Mouse (Mus musculus): Measurements from ENCODE around the gene Pmpcb.

Gene Pmpcb

DNA sequence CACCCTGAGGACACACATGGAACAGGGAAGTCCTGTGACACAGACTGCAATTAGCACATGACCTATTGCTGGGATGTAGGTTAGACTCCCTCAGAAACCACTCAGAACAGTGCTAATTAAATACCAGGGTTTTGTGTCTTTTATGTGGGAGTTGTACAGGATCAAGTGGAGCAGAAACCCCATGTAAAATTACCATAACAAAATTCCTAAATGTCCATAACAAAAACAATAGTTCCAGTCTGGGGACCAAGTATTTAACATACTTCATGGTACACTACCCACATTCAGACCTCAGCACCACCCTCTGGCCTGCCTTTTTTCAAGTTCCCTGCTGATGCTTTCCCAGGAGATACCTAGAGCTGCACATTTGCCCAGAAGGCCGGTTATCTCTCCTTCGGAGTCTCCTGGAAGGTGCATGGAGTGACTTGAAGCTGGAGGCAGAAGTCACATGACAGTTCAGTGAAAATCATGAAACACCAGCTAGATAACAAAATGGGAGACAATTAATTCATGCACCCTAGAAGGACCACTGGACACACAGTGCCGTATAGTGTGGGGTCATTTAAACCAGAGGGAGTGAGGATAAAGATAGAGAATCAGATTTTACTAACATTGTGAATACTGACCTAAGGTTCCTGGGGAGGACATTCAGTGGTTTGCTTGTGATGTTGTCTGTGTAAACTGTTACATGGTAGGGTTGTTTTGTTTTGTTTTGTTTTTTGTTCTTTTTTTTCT lies 4.6 kb upstream of the Pmpcb start:
- no peak for DNase-seq (ENCODE audit: low read depth, low spot score)

DNA sequence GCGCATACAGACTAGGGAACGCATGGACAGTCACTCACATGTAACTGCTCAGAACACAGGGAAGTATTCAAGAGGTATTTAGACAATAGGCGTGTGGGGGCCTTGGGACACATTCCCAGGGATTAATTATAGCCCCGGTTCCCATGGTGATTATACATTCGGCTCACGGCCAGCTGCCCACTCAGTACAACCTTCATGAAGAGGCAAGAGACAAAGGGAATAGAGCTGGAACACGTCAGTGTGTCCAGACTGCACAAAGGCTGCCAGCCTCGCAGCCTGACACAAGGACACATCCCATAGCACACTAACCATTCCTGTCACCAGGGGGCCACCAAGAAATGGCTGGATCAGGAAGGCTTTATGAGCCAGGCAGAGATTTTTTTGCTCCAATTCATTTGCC lies 4.0 kb upstream of the Pmpcb start:
- peak; percentile 47 for DNase-seq (ENCODE audit: low read depth, low spot score)

DNA sequence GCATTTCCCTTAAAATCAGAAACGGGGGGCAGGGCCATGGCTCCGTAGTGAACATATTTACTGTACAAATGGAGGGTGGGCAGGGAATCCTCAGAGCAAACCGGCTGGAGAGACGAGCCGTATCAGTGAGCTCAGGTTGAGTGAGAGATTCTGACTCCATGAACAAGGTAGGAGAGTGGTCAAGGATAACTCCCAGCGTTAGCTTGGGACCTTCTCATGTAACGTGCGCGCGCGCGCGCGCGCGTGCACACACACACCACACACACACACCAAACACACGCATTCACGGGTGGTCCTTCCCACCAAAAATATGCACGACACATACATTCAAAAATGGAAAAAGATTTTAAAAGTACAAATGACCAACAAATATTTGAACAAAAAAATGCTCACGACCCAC lies 1.8 kb upstream of the Pmpcb start:
- no peak for DNase-seq (ENCODE audit: low read depth, low spot score)

DNA sequence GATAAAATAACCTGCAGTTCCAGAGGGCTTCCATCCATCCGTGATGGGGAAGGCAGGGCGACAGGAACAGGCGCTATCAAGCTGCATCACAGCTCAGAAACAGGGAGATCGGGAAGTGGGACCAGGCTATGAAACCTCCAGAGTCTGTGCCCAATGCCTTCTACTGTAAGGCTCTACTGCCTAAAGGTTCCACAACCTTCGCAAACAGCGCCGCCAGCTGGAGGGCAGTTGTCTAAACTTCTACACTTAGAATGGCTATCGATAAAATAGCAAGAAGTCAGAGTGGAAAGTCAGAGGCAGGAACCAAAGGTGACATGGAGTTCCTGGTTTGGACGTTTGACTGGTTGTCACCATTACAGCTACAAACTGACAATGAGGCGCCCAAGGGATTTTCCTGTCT lies 1.4 kb upstream of the Pmpcb start:
- DNase-seq (ENCODE audit: low read depth, low spot score): no peak

DNA sequence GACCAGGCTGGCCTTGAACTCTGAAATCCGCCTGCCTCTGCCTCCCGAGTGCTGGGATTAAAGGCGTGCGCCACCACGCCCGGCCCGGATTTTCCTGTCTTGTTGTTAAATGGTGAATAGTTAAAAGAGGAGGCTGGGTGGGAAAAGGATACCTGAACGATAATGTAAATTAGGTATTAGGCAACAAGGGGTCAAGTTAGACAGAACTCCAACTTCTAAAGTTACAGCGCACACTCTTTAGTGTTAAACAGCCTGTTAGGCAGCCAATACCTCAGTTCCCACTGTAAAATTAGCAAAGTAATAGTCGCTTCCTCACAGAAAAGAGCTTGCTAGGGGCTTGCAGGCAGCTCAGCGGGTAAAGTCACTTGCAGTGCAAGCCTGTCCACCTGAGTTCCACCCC lies 895 bp upstream of the Pmpcb start:
- no peak for DNase-seq (ENCODE audit: low read depth, low spot score)

DNA sequence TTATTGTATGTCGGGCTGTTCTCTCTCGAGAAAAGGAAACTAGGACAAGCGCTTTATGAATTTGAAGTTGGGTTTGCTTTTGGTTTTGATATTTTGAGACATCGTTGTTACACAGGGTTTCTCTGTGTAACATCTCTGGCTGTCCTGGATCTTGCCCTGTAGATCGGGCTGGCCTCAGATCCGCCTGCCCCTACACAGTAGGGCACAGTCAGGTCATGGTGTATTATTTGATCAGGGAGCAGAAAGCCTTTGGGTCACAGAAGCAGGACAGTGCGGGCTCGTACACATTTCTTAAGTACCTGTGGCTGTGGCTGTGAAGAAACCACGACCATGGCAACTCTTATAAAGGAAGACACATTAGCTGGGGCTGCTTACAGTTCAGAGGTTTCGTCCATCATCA lies 679 bp downstream of the Pmpcb start:
- no peak for DNase-seq (ENCODE audit: low read depth, low spot score)

DNA sequence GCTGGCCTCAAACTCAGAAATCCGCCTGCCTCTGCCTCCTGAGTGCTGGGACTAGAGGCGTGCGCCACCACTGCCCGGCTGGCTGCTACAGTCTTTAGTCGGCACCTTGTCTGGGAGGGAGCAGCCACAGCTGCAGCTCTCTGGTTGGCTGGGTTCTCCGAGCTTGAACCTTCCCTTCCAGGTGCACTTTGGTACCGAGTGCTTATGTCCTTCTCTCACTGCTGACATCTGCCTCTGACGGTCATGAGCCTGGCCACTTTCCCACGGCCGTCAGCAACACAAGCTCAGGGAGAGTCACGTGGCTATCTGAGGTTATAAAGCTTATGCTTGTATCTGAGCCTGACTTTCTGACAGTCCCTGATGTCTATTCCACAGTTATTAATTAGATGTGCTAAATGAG lies 2.2 kb downstream of the Pmpcb start:
- DNase-seq (ENCODE audit: low read depth, low spot score): no peak

DNA sequence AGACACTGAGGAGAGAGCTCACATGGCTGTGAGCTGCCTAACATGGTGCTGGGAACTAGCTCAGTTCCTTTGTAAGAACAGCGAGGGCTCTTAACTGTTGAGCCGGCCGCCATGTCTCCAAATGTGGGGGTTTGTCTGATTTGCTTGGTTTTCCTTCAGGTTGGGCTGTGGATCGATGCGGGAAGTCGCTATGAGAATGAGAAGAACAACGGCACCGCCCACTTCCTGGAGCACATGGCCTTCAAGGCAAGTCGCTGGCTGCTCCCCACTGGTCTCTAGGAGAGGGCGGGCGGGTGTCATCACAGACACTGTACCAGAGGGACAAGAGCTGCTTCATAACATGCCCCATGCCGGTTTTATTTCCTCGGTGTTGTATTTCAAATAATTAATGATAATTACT lies 2.9 kb downstream of the Pmpcb start:
- DNase-seq (ENCODE audit: low read depth, low spot score): no peak

DNA sequence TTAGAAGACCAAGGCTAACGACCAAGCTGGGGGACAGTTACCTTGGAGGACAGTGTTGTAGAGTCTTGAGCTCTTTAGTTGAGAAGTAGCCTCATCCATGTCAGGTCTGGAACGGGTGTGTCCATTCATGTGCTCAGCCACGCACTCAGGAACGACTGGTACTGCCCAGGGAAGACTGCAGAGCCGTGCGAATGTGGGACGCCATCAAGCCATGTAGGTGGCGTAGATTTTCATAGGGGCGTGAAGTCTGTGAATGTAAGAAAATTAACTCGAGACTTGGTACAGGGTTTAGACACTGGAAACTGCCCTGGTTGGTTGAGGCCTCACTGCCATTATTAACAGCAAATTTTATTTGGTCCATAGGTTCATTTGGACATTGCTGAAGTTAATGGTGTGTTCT lies 6.7 kb downstream of the Pmpcb start:
- DNase-seq (ENCODE audit: low read depth, low spot score): no peak

DNA sequence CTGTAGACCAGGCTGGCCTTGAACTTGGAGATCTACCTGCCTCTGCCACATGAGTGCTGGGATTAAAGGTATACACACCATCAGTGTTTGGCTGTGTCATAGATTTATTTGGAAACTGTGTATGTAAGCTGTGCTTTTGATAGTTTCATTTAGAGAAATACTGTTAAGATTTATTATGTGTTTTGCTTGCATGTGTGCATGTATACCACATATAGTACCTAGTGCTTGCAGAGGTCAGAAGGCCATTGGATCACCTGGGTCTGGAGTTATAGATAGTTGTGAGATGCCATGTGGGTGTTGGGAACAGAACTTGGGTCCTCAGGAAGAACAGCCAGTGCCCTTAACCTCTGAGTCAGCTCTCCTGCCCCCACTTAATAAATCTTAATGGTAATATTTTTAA lies 7.7 kb downstream of the Pmpcb start:
- DNase-seq (ENCODE audit: low read depth, low spot score): no peak

DNA sequence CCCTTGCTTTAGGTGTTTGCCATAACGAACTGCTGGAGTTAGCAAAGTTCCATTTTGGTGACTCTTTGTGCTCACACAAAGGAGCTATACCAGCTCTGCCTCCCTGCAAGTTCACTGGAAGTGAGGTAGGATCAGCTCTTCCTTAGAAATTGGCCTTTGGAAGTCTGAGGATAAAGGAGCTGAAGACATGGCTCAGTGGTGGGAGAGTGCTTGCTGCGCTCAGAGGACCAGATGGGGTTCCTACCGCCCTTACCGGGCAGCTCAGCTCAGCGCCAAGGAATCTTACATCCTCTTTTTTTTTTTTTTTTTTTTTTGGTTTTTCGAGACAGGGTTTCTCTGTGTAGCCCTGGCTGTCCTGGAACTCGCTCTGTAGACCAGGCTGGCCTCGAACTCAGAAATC lies 9.0 kb downstream of the Pmpcb start:
- no peak for DNase-seq (ENCODE audit: low read depth, low spot score)

DNA sequence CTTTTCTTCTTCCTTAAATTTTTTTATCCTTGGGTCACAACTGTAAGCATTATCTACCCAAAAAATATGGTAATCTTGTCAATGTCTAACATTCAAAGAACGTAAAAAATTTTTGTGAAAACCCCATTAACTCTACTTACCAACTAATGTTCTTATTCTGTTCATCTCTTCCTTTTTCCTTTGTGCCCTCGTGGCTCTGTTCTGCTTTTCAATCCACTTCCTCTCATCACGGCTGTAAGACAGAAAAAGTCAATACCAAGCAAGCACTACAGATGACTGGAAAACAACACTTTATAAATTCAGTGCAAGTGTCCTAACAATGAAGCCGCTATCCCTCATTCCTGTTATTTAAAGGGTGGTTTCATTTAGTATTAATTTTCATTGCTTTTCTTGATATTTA lies 31.6 kb downstream of the Pmpcb start:
- DNase-seq (ENCODE audit: low read depth, low spot score): no peak

DNA sequence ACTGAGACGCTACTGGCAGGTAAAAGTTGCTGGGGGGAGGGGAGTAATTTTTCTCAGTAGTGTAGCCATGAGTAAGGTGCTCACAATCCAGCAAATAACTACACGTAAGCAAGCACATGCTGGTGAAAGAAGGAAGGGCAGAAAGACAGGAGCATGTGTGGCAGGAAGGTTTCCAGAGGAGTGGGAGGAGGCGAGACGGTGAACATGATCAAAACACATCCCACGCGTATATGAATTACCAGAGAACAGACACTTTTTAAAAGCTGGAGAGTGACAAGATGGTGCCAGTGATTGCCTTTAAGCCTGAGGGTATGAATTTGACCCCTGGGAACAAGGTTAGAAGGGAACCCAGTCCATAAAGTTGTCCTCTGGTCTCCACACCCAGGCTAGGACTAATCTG lies 32.9 kb downstream of the Pmpcb start:
- no peak for DNase-seq (ENCODE audit: low read depth, low spot score)

DNA sequence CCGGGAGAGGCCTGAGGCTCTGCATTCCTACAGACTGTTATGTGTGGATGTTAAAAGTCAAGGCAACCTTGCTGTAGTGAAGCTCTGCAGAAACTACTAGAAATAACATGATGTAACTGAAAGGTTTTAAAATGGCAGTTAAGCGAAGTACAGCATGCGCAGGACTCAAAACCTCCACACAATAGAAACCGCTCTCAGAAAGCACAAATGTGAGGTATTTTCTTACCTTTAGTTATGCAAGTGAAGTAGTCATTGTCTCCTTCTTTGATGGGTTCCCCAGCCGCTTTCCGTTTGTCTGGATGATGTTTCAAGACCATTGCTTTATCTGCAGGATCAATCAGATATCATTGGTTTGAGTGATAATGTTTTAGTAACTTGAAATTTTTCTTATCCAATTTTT lies 39.5 kb downstream of the Pmpcb start:
- no peak for DNase-seq (ENCODE audit: low read depth, low spot score)

DNA sequence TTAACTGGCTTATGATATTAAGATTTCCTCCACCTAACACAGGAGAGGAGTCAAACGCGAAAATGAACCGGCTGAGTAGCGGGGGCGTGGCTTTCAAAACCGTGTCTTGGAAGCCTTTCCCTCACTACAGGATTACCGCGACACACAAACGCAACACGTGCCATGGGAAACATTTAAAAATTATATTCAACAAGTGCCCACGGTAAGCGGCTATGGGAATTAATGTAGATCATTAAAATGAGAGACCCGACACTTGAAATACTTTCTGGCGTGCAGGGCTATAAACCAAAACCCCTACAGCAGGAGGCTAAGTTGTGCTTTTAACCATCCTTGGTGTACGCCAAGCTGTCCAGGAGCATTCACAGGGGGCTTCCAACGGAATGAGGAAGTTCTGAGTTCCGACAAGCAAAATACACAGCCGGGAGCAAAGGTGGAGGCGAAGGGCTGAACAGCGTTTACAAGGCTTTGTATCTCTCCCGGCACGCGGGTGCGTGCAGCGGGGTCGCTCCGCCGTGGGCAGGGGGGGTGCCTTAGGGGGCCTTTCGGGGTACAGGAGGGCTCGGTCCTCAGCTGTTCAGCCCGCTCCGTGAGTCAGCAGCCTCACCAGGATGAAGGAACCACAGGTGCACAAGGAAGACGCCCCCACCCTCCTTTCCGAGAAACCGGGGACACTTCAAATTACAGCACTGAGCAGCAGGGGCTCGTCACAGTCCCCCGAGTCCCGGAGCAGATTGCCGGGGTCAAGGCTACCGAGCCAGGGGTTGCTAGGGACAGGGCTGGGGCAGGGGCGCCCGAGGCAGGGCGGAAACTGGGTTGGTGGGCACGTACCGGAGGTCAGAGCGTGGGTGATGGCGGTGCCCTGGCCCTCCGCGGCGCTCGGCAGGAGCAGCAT lies 47.5 kb downstream of the Pmpcb start:
- DNase-seq (ENCODE audit: low read depth, low spot score): no peak

DNA sequence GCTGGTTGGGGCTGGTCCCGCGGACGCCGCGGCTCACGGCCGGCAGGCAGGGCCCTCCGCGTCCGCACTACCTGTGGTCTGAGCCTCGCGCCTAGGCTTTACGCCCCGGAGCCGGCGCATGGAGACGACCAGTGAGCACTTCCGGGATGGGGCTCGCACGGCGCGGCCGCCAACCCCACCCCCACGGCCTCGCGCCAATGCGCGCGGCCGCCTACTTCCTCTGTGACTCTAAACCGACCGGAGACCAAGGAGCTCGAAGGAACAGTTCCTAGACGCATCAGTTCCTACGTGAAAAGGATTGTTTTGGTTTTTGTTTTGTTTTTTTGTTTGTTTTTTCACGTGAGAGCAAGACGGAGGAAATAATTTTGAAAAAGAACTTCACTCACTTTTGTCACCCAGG lies 48.1 kb downstream of the Pmpcb start, which contains the start of the genes Dnajc2 and Psmc2:
Dnajc2 (minus strand) TSS at position 199 of the 400 bp plus-strand sequence.
Psmc2 (plus strand) TSS at position 231 of the 400 bp plus-strand sequence.
- peak; percentile 78 for DNase-seq (ENCODE audit: low read depth, low spot score)

DNA sequence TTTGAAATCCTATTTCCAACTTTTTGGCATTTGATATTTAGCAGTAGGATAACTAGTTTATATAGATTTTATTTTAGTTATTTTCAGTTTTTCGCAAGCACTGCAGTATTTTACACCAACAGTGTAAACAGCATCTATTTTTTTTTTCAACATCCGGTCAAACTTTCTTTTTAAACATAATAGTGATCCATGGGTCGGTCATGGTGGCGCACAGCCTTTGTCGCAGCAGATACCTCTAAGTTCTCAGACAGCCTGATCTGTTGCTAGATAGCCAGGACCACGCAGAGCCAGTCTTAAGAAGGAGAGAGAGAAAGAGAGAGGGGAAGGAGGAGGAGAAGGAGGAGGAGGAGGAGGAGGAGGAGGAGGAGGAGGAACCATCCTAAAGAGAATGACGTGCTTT lies 48.8 kb downstream of the Pmpcb start:
- DNase-seq (ENCODE audit: low read depth, low spot score): no peak

DNA sequence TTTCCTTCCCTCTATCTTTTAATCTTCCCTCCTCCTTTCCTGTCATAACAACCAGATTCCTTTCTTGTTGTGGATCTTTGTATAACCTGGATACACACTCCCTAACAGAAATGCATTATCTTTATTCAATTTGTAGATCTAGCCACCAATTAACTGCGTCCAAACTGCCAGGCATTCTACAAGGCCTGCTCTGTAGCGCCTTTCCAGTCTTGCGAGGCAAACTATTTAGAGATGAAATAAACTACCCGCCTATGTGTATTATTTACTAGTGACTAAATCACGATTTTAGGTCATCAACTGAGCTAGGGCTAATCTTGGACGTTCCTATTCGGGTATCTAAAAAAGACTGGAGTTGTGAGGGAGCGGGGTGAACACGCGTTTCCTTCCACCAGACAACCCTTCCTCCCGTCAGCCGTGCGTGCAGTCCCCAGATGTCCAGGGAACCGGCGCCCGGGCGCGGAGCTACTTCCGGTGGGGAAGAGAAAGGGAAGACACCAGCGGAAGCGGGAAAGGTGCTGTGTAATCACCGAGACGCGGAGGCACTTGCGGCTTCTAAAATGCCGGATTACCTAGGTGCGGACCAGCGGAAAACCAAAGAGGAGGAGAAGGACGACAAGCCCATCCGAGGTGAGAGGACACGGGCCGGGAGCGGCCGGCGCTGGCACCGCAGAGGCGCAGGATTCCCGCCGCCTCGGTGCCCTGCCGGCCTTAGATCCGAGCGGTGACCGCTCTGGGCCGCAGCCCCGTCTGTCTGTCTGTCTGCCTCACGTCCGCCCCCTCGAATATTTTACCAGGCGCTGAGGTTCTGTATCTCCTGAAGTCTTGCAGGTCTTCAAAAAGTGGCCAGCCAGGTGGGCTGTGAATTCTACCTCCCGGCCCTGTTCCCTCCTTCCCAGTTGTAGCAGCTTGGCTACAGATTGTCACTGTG lies 49.6 kb downstream of the Pmpcb start:
- DNase-seq (ENCODE audit: low read depth, low spot score): peak; percentile 82

DNA sequence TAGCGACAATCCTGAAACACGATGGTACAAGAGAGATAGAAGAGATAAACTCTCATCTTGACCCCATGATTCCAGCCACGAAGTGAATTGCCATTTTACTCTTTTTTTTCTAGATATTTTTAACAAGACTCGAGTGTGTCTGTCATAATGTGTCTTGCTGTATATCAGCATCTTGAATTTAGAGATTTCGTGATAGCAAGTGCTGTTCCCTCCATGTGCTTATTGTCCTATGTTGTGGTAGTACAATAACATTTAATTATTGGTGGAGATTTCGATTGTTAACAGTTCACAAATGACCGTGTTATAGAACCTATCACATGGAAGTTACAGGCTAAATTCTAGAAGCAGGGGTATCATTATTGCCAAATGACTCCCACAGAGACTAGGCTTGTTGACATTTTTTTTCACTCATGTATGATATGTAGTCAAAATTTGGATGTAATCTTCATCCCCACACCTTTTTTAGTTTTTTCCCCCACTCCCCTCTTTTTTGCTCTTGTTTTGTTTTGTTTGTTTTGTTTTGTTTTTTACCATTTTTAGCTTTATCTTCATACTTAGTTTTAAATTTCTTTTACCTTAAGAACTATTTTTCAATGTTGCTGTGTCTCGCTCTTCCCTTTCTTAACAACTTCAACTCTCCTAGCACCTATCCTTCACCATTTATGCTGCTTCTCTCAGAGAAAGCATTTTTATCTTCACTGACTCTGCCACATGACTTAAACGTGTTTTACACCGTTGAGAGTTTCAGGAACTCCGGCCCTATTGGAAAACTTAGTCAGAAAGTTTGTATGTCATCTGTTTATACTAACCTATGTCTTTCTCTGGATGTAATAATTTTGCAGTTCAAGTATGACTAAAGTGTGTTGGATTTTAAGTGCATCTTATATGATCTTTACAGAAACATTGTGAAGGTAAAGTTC lies 50.5 kb downstream of the Pmpcb start:
- no peak for DNase-seq (ENCODE audit: low read depth, low spot score)

DNA sequence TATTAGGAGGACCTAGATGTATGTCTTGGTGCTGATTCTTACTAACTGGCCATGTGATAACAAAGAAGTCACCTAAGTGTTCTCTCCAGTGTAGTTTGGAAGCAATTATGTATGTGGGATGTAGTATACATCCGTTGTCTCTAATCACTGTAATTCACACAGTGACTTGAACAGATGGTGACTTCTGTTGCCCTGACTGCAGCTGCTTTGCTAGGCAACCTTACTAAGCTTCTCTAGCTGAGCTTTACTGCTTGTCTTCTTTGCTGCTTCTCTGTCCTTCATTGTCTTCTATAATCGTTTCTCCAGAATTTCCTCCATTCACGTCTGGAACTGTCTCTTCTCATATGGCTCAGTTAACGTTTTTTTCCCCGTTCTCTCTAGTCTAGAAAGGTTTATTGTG lies 52.1 kb downstream of the Pmpcb start:
- DNase-seq (ENCODE audit: low read depth, low spot score): no peak

DNA sequence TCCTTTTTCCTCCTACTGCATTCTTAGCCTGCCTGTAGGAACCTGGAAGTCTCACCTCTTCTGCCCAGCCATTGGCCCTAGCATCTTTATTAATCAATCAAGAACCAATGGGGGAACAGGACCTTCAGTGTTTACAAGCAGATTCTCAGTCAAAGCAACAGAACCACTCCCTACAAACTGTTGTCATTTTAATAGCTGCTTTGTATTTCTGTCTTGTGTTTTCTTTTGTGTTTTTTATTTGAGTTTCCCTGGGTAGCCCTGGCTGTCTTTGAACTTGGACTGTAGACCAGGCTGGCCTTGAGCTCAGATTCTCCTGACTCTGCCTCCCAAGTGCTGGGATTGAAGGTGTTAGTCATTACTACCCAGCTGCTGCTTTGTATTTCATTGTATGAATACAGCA lies 55.2 kb downstream of the Pmpcb start:
- DNase-seq (ENCODE audit: low read depth, low spot score): no peak
